Mouse (Mus musculus): ENCODE measurements around the gene Mrtfa. TPM values are rescaled to one million over a fixed set of nuclear protein-coding genes. Genes with fewer than 3 reads are reported as not detected.
A peak's percentile ranks its signal among the peaks of the same experiment; 100 is the strongest.

The Mrtfa gene
- polyA plus RNA-seq, 1 experiment from 2014 or later: 4.5 TPM

DNA sequence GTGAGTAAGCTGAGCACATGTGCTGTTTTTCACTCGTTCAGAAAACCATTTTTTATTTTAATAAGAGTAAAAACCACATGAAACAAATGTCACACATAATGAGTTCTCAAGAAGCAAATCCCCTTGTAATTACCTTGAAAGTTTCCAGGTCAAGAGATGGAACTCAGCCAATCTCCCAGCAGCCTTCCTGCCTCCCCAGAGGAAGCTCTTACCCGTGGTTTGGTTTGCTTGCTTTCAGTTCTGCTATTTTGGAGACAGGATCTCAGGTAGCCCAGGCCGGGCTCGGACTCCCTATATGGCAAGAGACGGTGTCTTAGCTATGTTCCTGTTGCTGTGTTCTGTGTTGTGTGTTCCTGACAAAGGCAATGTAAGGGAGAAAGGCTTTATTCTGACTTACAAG lies 19.9 kb upstream of the Mrtfa start:
- no peaks in the 10 kb centered on the region for H3K27me3 ChIP-seq (ENCODE audit: insufficient read depth, low read length)
- H3K9ac ChIP-seq (replicated peaks): no peak overlapping the region
- no peak overlapping the region for H3K4me3 ChIP-seq (ENCODE audit: low read depth, low read length)
- ATAC-seq (no peak), DNase-seq (no peak)
- 36% methylated on average over 5 of the region's 5 CpGs for WGBS (ENCODE audit: insufficient replicate concordance)
- H3K27ac ChIP-seq (ENCODE audit: low read depth): no peak overlapping the region
- H3K4me2 ChIP-seq (ENCODE audit: low read depth, low read length): no peak overlapping the region
- H3K4me1 ChIP-seq (ENCODE audit: insufficient read depth): no peaks in the 10 kb centered on the region
- H3K9me3 ChIP-seq (ENCODE audit: low read length): no peaks in the 10 kb centered on the region
- H3K36me3 ChIP-seq (replicated peaks; ENCODE audit: insufficient read depth, low read length): no peaks in the 10 kb centered on the region
- TF ChIP-seq CTCF (IDR thresholded peaks at IDR 0.05; ENCODE audit: low read depth) (no peak), EP300 (IDR thresholded peaks at IDR 0.05; ENCODE audit: low read depth) (no peak)

DNA sequence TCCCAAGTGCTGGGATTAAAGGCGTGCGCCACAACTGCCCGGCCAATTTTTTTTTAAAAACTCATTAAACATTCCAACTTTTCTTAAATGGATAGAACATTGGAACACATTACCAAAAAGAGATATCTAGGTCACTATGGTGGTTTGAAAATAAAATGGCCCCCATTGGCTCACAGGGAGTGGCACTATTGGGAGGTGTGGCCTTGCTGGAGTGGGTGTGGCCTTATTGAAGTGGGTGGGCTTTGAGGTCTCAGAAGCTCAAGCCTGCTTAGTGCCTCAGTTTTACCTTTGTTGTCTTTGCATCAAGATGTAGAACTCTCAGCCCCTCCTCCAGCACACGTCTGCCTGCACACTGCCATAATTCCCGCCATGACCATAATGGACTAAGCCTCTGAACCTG lies 11.9 kb upstream of the Mrtfa start:
- DNase-seq: no peak
- no peak for ATAC-seq
- no peak overlapping the region for H3K4me2 ChIP-seq (ENCODE audit: low read depth, low read length)
- no peak overlapping the region for H3K9ac ChIP-seq (replicated peaks)
- no peaks in the 10 kb centered on the region for H3K36me3 ChIP-seq (replicated peaks; ENCODE audit: insufficient read depth, low read length)
- no peaks in the 10 kb centered on the region for H3K27me3 ChIP-seq (ENCODE audit: insufficient read depth, low read length)
- H3K9me3 ChIP-seq (ENCODE audit: low read length): 0 out of 2 replicates have a peak, but pooled peaks cover 5% of the 10 kb centered on the region
- no peak overlapping the region for H3K4me3 ChIP-seq (ENCODE audit: low read depth, low read length)
- 89% methylated on average over 5 of the region's 5 CpGs for WGBS (ENCODE audit: insufficient replicate concordance)
- TF ChIP-seq CTCF (IDR thresholded peaks at IDR 0.05; ENCODE audit: low read depth) (no peak), EP300 (IDR thresholded peaks at IDR 0.05; ENCODE audit: low read depth) (no peak)
- H3K4me1 ChIP-seq (ENCODE audit: insufficient read depth): no peaks in the 10 kb centered on the region
- no peak overlapping the region for H3K27ac ChIP-seq (ENCODE audit: low read depth)

DNA sequence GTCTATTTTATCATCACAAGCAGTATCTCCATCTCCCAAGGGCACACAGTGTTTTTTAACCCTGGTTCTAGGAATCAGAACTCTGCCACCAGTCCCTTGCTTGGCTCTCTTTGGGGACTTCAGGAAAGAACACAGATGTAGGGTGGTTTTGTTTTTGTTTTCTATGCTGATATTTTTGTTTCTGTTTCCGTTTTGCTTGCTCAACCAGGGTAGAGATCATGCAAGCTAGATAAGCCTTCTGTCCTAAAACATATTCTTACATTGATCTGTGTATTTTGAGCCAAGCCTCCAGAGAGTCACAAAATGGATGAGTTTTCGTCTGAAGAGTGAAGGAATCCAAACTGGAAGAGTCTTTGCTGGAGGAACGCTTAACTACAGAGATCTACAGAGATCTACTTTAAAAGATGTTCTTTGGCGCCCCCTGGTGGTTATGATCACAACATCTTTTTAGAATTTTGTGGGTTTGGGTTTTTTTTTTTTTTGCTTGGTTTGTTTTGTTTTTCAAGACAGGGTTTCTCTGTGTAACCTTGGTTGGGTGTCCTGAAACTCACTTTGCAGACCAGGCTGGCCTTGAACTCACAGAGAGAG lies 8.9 kb upstream of the Mrtfa start:
- Histone ChIP-seq H3K27ac (ENCODE audit: low read depth) (no peak overlapping the region), H3K36me3 (replicated peaks; ENCODE audit: insufficient read depth, low read length) (no peaks in the 10 kb centered on the region), H3K9ac (replicated peaks) (no peak overlapping the region), H3K4me3 (ENCODE audit: low read depth, low read length) (peak overlapping the region; percentile 36), H3K27me3 (ENCODE audit: insufficient read depth, low read length) (no peaks in the 10 kb centered on the region), H3K4me1 (ENCODE audit: insufficient read depth) (0 out of 2 replicates have a peak, but pooled peaks cover 3% of the 10 kb centered on the region), H3K4me2 (ENCODE audit: low read depth, low read length) (peak overlapping the region; percentile 56), H3K9me3 (ENCODE audit: low read length) (0 out of 2 replicates have a peak, but pooled peaks cover 4% of the 10 kb centered on the region)
- peak; percentile 77 for DNase-seq
- WGBS (ENCODE audit: insufficient replicate concordance): 16% methylated on average over 4 of the region's 4 CpGs
- ATAC-seq: no peak
- TF ChIP-seq EP300 (IDR thresholded peaks at IDR 0.05; ENCODE audit: low read depth) (no peak), CTCF (IDR thresholded peaks at IDR 0.05; ENCODE audit: low read depth) (peak; percentile 69)

DNA sequence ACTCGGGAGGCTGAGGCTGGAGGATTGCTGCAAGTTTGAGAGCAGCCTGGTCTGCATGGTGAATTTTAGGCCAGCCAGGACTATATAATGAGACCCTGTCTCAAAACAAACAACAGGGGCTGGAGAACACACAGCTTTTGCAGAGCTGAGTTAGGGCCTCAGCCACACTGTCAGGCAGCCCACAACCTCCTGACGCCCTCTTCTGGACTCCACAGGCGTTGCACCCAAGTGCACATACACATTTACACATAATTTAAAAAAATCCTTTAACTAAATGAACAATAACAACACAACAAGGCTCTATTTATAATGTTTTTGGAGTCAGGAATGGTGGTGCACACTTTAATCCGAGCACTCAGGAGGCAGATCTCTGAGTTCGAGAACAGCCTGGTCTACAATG lies 7.9 kb upstream of the Mrtfa start:
- H3K9me3 ChIP-seq (ENCODE audit: low read length): no peaks in the 10 kb centered on the region
- no peaks in the 10 kb centered on the region for H3K27me3 ChIP-seq (ENCODE audit: insufficient read depth, low read length)
- H3K4me1 ChIP-seq (ENCODE audit: insufficient read depth): 0 out of 2 replicates have a peak, but pooled peaks cover 3% of the 10 kb centered on the region
- H3K9ac ChIP-seq (replicated peaks): no peak overlapping the region
- DNase-seq (no peak), ATAC-seq (no peak)
- WGBS (ENCODE audit: insufficient replicate concordance): 92% methylated on average over 5 of the region's 5 CpGs
- no peaks in the 10 kb centered on the region for H3K36me3 ChIP-seq (replicated peaks; ENCODE audit: insufficient read depth, low read length)
- no peak overlapping the region for H3K4me3 ChIP-seq (ENCODE audit: low read depth, low read length)
- TF ChIP-seq EP300 (IDR thresholded peaks at IDR 0.05; ENCODE audit: low read depth) (no peak), CTCF (IDR thresholded peaks at IDR 0.05; ENCODE audit: low read depth) (peak; percentile 24)
- H3K4me2 ChIP-seq (ENCODE audit: low read depth, low read length): no peak overlapping the region
- H3K27ac ChIP-seq (ENCODE audit: low read depth): no peak overlapping the region

DNA sequence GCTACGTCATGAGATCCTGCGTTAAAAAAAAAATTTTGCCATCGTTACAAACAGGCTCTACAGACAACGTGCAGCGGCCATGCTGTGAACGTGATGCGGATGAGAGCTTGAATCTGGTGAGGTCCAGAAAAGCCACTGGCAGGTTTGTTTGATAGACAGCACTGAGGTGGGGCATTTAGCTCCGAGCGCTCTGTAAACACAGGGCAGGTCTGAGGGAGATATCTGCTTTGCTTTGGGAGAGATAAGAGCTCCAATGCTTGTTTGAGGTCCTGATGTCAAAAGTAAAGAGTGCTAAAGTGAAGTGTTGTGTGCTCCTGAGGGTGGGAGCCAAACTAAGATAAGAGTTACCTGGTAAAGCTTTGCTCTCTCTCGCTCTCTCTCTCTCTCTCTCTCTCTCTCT lies 6.6 kb upstream of the Mrtfa start:
- ATAC-seq (no peak), DNase-seq (no peak)
- Histone ChIP-seq H3K4me3 (ENCODE audit: low read depth, low read length) (no peak overlapping the region), H3K36me3 (replicated peaks; ENCODE audit: insufficient read depth, low read length) (no peaks in the 10 kb centered on the region), H3K27me3 (ENCODE audit: insufficient read depth, low read length) (no peaks in the 10 kb centered on the region), H3K4me1 (ENCODE audit: insufficient read depth) (0 out of 2 replicates have a peak, but pooled peaks cover 3% of the 10 kb centered on the region), H3K9me3 (ENCODE audit: low read length) (no peaks in the 10 kb centered on the region), H3K9ac (replicated peaks) (no peak overlapping the region), H3K27ac (ENCODE audit: low read depth) (no peak overlapping the region), H3K4me2 (ENCODE audit: low read depth, low read length) (no peak overlapping the region)
- WGBS (ENCODE audit: insufficient replicate concordance): 62% methylated on average over 10 of the region's 10 CpGs
- TF ChIP-seq CTCF (IDR thresholded peaks at IDR 0.05; ENCODE audit: low read depth) (no peak), EP300 (IDR thresholded peaks at IDR 0.05; ENCODE audit: low read depth) (no peak)

DNA sequence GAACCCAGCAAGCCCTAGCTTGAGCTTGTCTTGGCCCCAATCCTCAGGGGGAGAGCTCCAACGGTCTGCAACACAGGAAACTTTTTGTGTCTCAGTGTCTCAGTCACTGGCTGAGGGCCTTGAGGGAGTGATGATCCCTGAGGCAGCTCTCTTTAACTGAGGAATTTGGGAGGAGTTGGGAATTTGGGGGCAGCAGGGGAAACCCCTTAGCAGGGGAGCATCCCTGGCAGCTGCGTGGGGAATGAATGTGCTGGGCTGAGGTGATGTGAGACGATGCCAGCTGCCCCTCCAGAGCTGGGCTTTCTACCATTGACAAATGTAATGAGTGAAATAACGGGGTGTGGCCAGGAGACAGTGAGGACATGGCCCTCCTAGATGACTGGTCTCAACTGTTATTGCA lies 4.9 kb upstream of the Mrtfa start:
- Histone ChIP-seq H3K4me1 (ENCODE audit: insufficient read depth) (peaks cover 8% of the 10 kb centered on the region; the same call in 1 of the 2 replicates), H3K9me3 (ENCODE audit: low read length) (no peaks in the 10 kb centered on the region), H3K27me3 (ENCODE audit: insufficient read depth, low read length) (no peaks in the 10 kb centered on the region), H3K36me3 (replicated peaks; ENCODE audit: insufficient read depth, low read length) (no peaks in the 10 kb centered on the region), H3K9ac (replicated peaks) (no peak overlapping the region), H3K27ac (ENCODE audit: low read depth) (peak overlapping the region; percentile 1; the same call in 1 of the 2 replicates), H3K4me2 (ENCODE audit: low read depth, low read length) (no peak overlapping the region), H3K4me3 (ENCODE audit: low read depth, low read length) (no peak overlapping the region)
- DNase-seq: no peak
- ATAC-seq: no peak
- WGBS (ENCODE audit: insufficient replicate concordance): 41% methylated on average over 4 of the region's 4 CpGs
- TF ChIP-seq EP300 (IDR thresholded peaks at IDR 0.05; ENCODE audit: low read depth) (no peak), CTCF (IDR thresholded peaks at IDR 0.05; ENCODE audit: low read depth) (no peak)
